Mouse (Mus musculus) erythroblast, embryonic 14.5 days (primary cell): Measurements from ENCODE around the gene Daw1.

Experiments used
- GATA1 ChIP-seq: IDR thresholded peaks from 2 replicates; pipeline ENCODE4 v1.6.1; 2012; ENCODE audit warnings: low read length, inconsistent platforms, mixed read lengths
- TAL1 ChIP-seq: IDR thresholded peaks from 3 replicates; pipeline ENCODE4 v1.6.1; 2012; ENCODE audit warnings: low read length, inconsistent platforms, mixed read lengths

DNA sequence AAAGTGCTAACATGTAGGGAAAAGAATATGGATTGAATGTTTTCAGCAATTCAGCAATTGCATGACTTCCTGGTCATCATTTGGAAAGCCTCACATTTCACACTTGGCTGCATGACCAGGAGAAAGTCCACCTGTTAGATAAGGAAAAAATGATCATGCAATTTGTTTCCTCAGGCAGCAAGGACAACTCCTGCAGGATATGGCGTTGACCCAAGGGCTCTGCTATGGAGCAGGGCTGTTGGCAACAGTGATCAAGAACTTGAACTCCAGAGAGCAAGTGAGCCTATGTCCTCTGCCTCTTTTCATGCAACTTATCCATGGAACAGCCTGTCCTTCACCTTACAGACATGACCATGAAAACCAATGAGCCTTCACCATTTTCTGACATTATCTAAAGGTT, 50.4 kb downstream of the Daw1 start:
- TF ChIP-seq GATA1 (no peak), TAL1 (no peak)
